Mouse (Mus musculus) stomach, postnatal 0 days (tissue): Measurements from ENCODE around the gene Dph7.

Experiments used
- CTCF ChIP-seq: IDR thresholded peaks from 2 replicates; pipeline ENCODE4 v1.5.1; 2016; ENCODE audit warnings: antibody characterized with exemption, low read depth, mild to moderate bottlenecking, moderate library complexity
- EP300 ChIP-seq: optimal IDR thresholded peaks from 2 replicates; pipeline ENCODE3; 2016; ENCODE audit warnings: antibody characterized with exemption

DNA sequence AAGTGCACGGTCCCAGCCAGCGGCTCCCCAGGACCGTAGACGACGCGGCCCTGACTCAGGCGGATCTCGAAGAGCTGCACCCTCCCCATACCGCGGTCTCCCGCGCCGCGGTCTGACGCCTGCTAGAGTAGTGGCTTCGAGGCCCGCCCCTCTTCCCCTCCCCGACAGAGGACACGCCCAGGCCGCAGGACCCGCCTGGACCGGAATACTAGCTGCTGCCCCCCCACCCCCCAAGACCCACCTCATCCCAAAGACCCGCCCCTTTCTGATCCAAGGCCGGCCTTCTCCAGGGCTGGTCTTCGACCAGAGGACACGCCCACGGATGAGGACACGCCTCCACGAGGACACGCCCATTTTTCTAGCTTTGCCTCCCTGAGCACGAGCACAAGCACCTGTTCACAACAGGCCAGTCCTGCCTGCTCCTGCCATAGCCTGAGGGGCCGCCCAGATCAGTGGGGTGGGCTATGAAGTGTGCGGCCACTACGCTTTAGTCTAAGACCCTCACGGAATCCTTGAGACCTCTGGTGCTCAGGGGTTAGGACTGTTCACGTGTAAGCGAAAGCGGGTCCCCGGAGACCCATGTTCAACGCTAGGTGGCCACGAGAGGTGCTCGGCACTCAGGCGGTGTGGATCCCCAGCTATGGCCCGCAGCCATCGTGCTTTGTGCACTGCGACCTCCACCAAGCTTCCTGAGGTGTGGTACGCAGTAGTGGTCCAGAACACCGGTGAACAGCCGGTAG lies 27.0 kb upstream of the Dph7 start, which contains the start of gene Arrdc1:
- TF ChIP-seq CTCF, result peak; percentile 76
- TF ChIP-seq EP300, result no peak
